Mouse (Mus musculus) layer of hippocampus, adult 18-20 months (tissue): Measurements from ENCODE around the gene Jak2. TPM values are rescaled to one million over a fixed set of nuclear protein-coding genes. Genes with fewer than 3 reads are reported as not detected.
A peak's percentile ranks its signal among the peaks of the same experiment; 100 is the strongest.

Experiments used
- DNase-seq, 2 experiments: peaks; one replicate each; pipeline ENCODE4 v3.0.0; 2022; ENCODE audit warnings: low spot score in 2 of 2
- total RNA-seq, 2 experiments: library from RNA; stranded (reverse); gene quantifications; 2 replicates each; pipeline ENCODE4 v1.2.3; 2021

Gene Jak2
- total RNA-seq, 2 experiments from 2014 or later = 27.9 to 31.0 TPM

- peak; percentile 88 to 96 for DNase-seq
Measured at GRCm38 (mm10) chr19:29361468-29362130, 110.0 kb downstream of the Jak2 start.

- DNase-seq = no peak
Measured at GRCm38 (mm10) chr19:29362173-29362930, 110.7 kb downstream of the Jak2 start.

Other genes starting within 250 kb of the Jak2 start
- 10 to 100 TPM; 53.6 to 56.3 TPM for gene Ak3, start 203.9 kb upstream of the Jak2 start, total RNA-seq
- gene Rcl1, start 150.5 kb upstream of the Jak2 start, total RNA-seq = 10 to 100 TPM; 21.9 to 22.3 TPM
- under 1 TPM; 0.51 to 0.79 TPM for gene Insl6, start 73.5 kb downstream of the Jak2 start, total RNA-seq
- 1 to 10 TPM; 1.3 to 1.7 TPM for gene Rln1, start 82.8 kb downstream of the Jak2 start, total RNA-seq
- 10 to 100 TPM; 25.6 to 27.0 TPM for gene Plgrkt, start 115.6 kb downstream of the Jak2 start, total RNA-seq
- gene Cd274, start 115.6 kb downstream of the Jak2 start, total RNA-seq = 1 to 10 TPM; 1.2 TPM
- not detected for gene Pdcd1lg2, start 159.1 kb downstream of the Jak2 start, total RNA-seq